Mouse (Mus musculus): ENCODE results near the gene Bhmt2.

GRCm38 (mm10) chr13:93608476-93608875, 65.6 kb downstream of the Bhmt2 start:
- TF ChIP-seq CTCF (IDR thresholded peaks at IDR 0.05; ENCODE audit: extremely low read depth, insufficient read length, insufficient replicate concordance, low read depth, low read length) (no peak), POLR2A (IDR thresholded peaks at IDR 0.05; ENCODE audit: low read depth, low read length) (no peak)
